Mouse (Mus musculus): ENCODE results near the gene Pdcd1. TPM values are rescaled to one million over a fixed set of nuclear protein-coding genes. Genes with fewer than 3 reads are reported as not detected.
"Not testable (repeated sequence)": the region's sequence is repeated elsewhere in the genome, so short reads cannot be mapped to it uniquely, and the experiment has no call there.

Gene Pdcd1
- polyA plus RNA-seq, 1 experiment from 2014 or later: not detected

DNA sequence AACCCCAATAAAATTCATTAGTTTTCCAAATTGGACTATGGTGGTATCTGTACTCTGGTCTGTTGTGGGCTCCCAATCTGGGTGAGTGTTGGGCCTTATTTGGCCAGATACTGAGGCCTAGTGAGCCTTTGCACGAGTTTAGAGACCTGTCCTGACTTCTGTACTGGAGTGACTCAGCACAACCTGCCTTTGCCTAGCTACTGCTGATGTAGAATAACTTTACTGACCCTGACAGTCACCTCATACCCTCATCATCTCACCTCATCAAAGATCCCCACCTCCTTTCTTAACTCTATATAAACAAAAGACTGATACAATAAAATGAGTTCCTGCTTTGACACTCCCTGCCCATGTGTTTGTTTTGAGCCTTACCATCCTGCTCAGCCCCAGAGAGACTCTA, 24.3 kb upstream of the Pdcd1 start:
- Histone ChIP-seq H3K4me1 (ENCODE audit: control insufficient read depth, low read depth, low read length) (no peaks in the 10 kb centered on the region), H3K27me3 (ENCODE audit: control insufficient read depth, insufficient read depth, low read depth, low read length) (no peaks in the 10 kb centered on the region), H3K4me2 (ENCODE audit: low read depth, low read length) (no peak overlapping the region), H3K9ac (ENCODE audit: low read depth, low read length) (no peak overlapping the region), H3K4me3 (ENCODE audit: low read depth, low read length) (no peak overlapping the region), H3K36me3 (ENCODE audit: control insufficient read depth, insufficient read depth) (no peaks in the 10 kb centered on the region), H3K9me3 (replicated peaks; ENCODE audit: control insufficient read depth, low read length) (no peaks in the 10 kb centered on the region), H3K27ac (ENCODE audit: low read length) (no peak overlapping the region)
- no peak for ATAC-seq (ENCODE audit: low read depth)
- WGBS (ENCODE audit: insufficient replicate concordance): 0% methylated on average over 1 of the region's 1 CpGs

DNA sequence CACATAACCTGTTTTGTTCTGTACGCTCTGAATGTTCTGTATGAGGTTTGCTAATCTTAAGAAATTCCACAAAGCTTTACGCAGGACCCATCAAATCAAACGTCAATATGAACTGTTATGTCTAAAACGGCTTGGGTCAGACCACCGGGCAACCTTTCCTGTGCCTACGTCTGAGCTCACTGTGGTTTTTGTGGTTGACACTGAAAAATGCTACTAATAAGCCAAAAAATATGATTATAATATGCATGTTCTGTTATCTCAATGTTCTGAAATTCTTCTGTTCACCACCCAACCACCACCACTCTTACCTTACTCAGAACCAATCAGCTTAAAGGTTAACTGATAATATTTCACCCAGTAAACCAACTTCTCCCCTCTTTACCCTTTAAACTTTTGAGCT, 22.4 kb upstream of the Pdcd1 start:
- 17% methylated on average over 6 of the region's 6 CpGs for WGBS (ENCODE audit: insufficient replicate concordance)
- Histone ChIP-seq H3K36me3 (ENCODE audit: control insufficient read depth, insufficient read depth) (no peaks in the 10 kb centered on the region), H3K27ac (ENCODE audit: low read length) (no peak overlapping the region), H3K27me3 (ENCODE audit: control insufficient read depth, insufficient read depth, low read depth, low read length) (no peaks in the 10 kb centered on the region), H3K4me1 (ENCODE audit: control insufficient read depth, low read depth, low read length) (no peaks in the 10 kb centered on the region), H3K4me2 (ENCODE audit: low read depth, low read length) (no peak overlapping the region), H3K4me3 (ENCODE audit: low read depth, low read length) (no peak overlapping the region), H3K9me3 (replicated peaks; ENCODE audit: control insufficient read depth, low read length) (no peaks in the 10 kb centered on the region), H3K9ac (ENCODE audit: low read depth, low read length) (no peak overlapping the region)
- no peak for ATAC-seq (ENCODE audit: low read depth)

DNA sequence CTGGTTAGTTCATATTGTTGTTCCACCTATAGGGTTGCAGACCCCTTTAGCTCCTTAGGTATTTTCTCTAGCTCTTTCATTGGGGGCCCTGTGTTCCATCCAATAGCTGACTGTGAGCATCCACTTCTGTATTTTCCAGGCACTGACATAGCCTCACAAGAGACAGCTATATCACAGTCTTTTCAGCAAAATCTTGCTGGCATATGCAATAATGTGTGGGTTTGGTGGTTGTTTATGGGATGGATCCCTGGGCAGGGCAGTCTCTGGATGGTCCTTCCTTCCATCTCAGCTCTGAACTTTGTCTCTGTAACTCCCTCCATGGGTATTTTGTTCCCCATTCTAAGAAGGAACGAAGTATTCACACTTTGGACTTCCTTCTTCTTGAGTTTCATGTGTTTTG, 5.9 kb upstream of the Pdcd1 start:
- H3K27me3 ChIP-seq (ENCODE audit: control insufficient read depth, insufficient read depth, low read depth, low read length); H3K27ac ChIP-seq (ENCODE audit: low read length); ATAC-seq (ENCODE audit: low read depth): not testable (repeated sequence)

DNA sequence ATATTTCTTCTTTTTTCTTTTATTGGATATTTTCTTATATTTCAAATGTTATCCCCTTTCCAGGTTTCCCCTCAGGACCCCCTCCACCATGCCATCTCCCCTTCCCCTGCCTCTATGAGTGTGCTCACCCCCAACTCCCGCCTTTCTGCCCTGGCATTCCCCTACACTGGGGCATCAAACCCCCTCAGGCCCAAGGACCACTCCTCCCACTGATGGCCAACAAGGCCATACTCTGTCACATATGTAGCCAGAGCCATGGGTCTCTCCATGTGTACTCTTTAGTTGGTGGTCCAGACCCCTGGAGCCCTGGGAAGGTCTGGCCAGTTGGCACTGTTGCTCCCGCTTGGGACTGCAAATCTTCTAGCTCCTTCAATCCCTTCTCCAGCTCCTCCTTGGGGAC, 5.0 kb upstream of the Pdcd1 start:
- no peaks in the 10 kb centered on the region for H3K27me3 ChIP-seq (ENCODE audit: control insufficient read depth, insufficient read depth, low read depth, low read length)
- H3K36me3 ChIP-seq (ENCODE audit: control insufficient read depth, insufficient read depth): no peaks in the 10 kb centered on the region
- 74% methylated on average over 2 of the region's 2 CpGs for WGBS (ENCODE audit: insufficient replicate concordance)

More for the DNA sequence above, 5.9 kb upstream of the Pdcd1 start:
- 30% methylated on average over 1 of the region's 1 CpGs for WGBS (ENCODE audit: insufficient replicate concordance)
- not testable (repeated sequence) for H3K4me3 ChIP-seq (ENCODE audit: low read depth, low read length); H3K36me3 ChIP-seq (ENCODE audit: control insufficient read depth, insufficient read depth); H3K9ac ChIP-seq (ENCODE audit: low read depth, low read length); H3K4me2 ChIP-seq (ENCODE audit: low read depth, low read length); H3K4me1 ChIP-seq (ENCODE audit: control insufficient read depth, low read depth, low read length); H3K9me3 ChIP-seq (replicated peaks; ENCODE audit: control insufficient read depth, low read length)

DNA sequence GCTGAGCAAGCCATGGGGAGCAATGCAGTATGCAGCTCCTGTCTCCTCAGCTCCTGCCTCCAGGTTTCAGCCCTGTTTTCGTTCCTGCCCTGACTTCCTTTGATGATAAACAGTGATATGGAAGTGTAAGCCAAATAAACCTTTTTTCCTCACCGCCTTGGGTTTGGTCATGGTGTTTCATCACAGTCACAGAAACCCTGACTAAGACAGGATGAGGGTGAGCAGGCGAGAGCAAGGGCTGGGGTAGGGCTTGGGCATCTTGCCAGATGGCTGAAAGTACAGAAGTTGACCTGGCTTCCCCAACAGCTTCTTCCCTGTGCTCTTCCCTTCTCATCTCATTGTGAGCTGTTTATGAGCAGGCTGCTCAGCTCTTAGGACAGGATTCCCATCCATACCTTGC, 3.6 kb upstream of the Pdcd1 start:
- ATAC-seq (ENCODE audit: low read depth): no peak
- Histone ChIP-seq H3K9ac (ENCODE audit: low read depth, low read length) (no peak overlapping the region), H3K4me1 (ENCODE audit: control insufficient read depth, low read depth, low read length) (no peaks in the 10 kb centered on the region), H3K27ac (ENCODE audit: low read length) (no peak overlapping the region), H3K9me3 (replicated peaks; ENCODE audit: control insufficient read depth, low read length) (no peaks in the 10 kb centered on the region), H3K4me3 (ENCODE audit: low read depth, low read length) (no peak overlapping the region), H3K4me2 (ENCODE audit: low read depth, low read length) (no peak overlapping the region), H3K27me3 (ENCODE audit: control insufficient read depth, insufficient read depth, low read depth, low read length) (no peaks in the 10 kb centered on the region), H3K36me3 (ENCODE audit: control insufficient read depth, insufficient read depth) (no peaks in the 10 kb centered on the region)
- 28% methylated on average over 3 of the region's 3 CpGs for WGBS (ENCODE audit: insufficient replicate concordance)

More for the DNA sequence above, 5.0 kb upstream of the Pdcd1 start:
- no peak overlapping the region for H3K4me2 ChIP-seq (ENCODE audit: low read depth, low read length)
- H3K9me3 ChIP-seq (replicated peaks; ENCODE audit: control insufficient read depth, low read length): no peaks in the 10 kb centered on the region
- H3K4me3 ChIP-seq (ENCODE audit: low read depth, low read length): no peak overlapping the region
- ATAC-seq (ENCODE audit: low read depth): no peak
- H3K27ac ChIP-seq (ENCODE audit: low read length): no peak overlapping the region
- H3K9ac ChIP-seq (ENCODE audit: low read depth, low read length): no peak overlapping the region
- H3K4me1 ChIP-seq (ENCODE audit: control insufficient read depth, low read depth, low read length): no peaks in the 10 kb centered on the region

DNA sequence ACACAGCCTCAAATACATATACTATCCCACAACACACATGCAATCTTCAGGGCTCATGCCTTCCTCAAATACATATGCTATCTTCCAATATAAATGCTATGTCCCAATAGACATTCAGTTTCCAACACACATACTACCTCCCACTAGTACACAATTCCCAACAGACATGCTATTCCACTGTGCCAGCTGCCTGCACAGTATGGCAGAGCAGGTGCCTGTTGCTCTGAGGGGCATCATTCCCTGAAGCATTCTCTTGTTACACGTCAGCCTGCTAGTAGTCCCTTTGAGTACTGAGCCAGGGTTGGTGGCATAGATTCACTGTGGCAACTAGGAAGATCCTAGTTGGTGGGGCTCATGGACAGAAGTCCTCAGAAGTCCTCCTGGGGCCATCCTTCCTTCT, 2.1 kb upstream of the Pdcd1 start:
- ATAC-seq (ENCODE audit: low read depth): no peak
- Histone ChIP-seq H3K27ac (ENCODE audit: low read length) (no peak overlapping the region), H3K9me3 (replicated peaks; ENCODE audit: control insufficient read depth, low read length) (no peaks in the 10 kb centered on the region), H3K4me2 (ENCODE audit: low read depth, low read length) (no peak overlapping the region), H3K4me1 (ENCODE audit: control insufficient read depth, low read depth, low read length) (no peaks in the 10 kb centered on the region), H3K27me3 (ENCODE audit: control insufficient read depth, insufficient read depth, low read depth, low read length) (no peaks in the 10 kb centered on the region), H3K4me3 (ENCODE audit: low read depth, low read length) (no peak overlapping the region), H3K36me3 (ENCODE audit: control insufficient read depth, insufficient read depth) (no peaks in the 10 kb centered on the region), H3K9ac (ENCODE audit: low read depth, low read length) (no peak overlapping the region)
- WGBS (ENCODE audit: insufficient replicate concordance): 67% methylated on average over 1 of the region's 1 CpGs

DNA sequence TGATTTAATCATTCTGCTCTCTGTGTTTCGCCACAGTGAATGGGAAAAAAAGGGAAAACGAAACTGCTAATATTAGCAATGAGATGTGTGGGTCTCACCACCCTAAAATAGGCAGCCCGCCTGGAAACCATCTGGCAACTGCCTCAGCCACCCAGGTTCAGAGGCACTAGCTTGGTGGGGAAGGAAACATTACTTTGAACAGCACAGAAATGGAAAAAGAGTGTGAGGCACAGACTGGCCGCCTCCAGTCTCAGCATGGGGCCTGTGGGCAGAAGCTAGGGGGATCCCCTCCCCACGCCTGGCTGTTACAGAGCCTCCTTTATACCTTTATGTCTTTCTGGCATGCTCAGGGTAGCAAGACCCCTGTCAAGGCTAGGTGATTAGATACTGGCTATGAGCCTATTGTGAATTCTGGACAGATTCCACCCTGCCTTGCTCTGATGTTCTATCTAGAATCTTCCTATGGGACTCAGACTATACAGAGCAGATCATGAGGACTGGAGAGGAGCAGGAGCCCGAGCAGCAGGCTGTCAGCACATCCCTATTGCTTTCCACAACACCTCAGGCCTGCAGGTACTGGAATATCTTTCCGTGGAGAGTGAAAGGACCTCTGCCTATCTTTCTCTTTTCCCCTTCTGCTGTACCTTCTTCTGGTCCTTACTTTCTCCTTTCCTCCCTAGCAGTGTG, 1.3 kb upstream of the Pdcd1 start:
- Histone ChIP-seq H3K9ac (ENCODE audit: low read depth, low read length) (no peak overlapping the region), H3K27me3 (ENCODE audit: control insufficient read depth, insufficient read depth, low read depth, low read length) (no peaks in the 10 kb centered on the region), H3K9me3 (replicated peaks; ENCODE audit: control insufficient read depth, low read length) (no peaks in the 10 kb centered on the region), H3K4me3 (ENCODE audit: low read depth, low read length) (no peak overlapping the region), H3K36me3 (ENCODE audit: control insufficient read depth, insufficient read depth) (no peaks in the 10 kb centered on the region), H3K4me2 (ENCODE audit: low read depth, low read length) (no peak overlapping the region), H3K27ac (ENCODE audit: low read length) (no peak overlapping the region), H3K4me1 (ENCODE audit: control insufficient read depth, low read depth, low read length) (no peaks in the 10 kb centered on the region)
- no peak for ATAC-seq (ENCODE audit: low read depth)
- WGBS (ENCODE audit: insufficient replicate concordance): 44% methylated on average over 7 of the region's 7 CpGs

DNA sequence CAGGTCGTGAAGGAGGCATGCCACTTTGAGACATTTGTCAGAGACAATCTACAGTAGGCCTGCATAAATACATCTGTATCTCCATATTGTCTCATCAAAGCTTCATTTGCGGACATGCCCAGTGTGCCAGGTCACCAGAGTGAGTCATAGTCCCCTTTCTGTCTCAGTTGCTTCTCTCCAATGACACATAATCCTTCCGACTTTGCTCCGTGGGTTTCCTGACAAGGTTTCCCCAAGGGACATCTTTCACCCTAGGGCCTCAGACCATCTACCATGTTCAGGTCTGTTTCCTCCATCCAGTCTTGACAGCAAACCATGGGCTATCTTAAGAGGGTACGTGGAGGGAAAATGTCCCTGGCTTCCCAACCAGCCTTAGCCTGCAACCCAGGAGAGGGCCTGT, 1.2 kb downstream of the Pdcd1 start:
- 71% methylated on average over 5 of the region's 5 CpGs for WGBS (ENCODE audit: insufficient replicate concordance)
- ATAC-seq (ENCODE audit: low read depth): no peak
- no peaks in the 10 kb centered on the region for H3K9me3 ChIP-seq (replicated peaks; ENCODE audit: control insufficient read depth, low read length)
- no peak overlapping the region for H3K27ac ChIP-seq (ENCODE audit: low read length)
- no peaks in the 10 kb centered on the region for H3K4me1 ChIP-seq (ENCODE audit: control insufficient read depth, low read depth, low read length)
- no peaks in the 10 kb centered on the region for H3K27me3 ChIP-seq (ENCODE audit: control insufficient read depth, insufficient read depth, low read depth, low read length)
- H3K4me3 ChIP-seq (ENCODE audit: low read depth, low read length): no peak overlapping the region
- H3K9ac ChIP-seq (ENCODE audit: low read depth, low read length): no peak overlapping the region
- H3K36me3 ChIP-seq (ENCODE audit: control insufficient read depth, insufficient read depth): no peaks in the 10 kb centered on the region
- no peak overlapping the region for H3K4me2 ChIP-seq (ENCODE audit: low read depth, low read length)

DNA sequence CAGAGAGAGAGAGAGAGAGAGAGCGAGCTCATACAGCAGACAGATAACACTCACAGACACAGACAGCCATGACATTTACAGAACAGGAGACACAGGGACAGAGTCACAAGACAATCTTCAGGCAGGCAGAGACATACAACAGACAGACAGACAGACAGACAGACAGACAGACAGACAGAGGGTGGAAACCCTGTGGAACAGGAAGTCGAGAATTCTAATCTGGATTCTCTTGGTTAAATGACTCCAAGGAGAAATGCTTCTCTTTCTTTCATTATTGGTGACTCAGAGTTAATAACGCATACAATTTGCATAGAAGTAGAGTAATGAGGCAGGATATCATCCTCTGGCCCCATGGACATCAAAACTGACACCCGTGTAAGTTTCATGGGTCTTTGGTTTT, 5.8 kb downstream of the Pdcd1 start:
- H3K9me3 ChIP-seq (replicated peaks; ENCODE audit: control insufficient read depth, low read length): no peaks in the 10 kb centered on the region
- no peaks in the 10 kb centered on the region for H3K4me1 ChIP-seq (ENCODE audit: control insufficient read depth, low read depth, low read length)
- no peaks in the 10 kb centered on the region for H3K27me3 ChIP-seq (ENCODE audit: control insufficient read depth, insufficient read depth, low read depth, low read length)
- H3K36me3 ChIP-seq (ENCODE audit: control insufficient read depth, insufficient read depth): no peaks in the 10 kb centered on the region
- no peak overlapping the region for H3K4me3 ChIP-seq (ENCODE audit: low read depth, low read length)
- ATAC-seq (ENCODE audit: low read depth): no peak
- H3K27ac ChIP-seq (ENCODE audit: low read length): no peak overlapping the region
- 54% methylated on average over 4 of the region's 4 CpGs for WGBS (ENCODE audit: insufficient replicate concordance)
- no peak overlapping the region for H3K4me2 ChIP-seq (ENCODE audit: low read depth, low read length)
- no peak overlapping the region for H3K9ac ChIP-seq (ENCODE audit: low read depth, low read length)
